Mouse (Mus musculus) neural tube, embryonic 12.5 days (tissue): ENCODE measurements around the gene Cd40lg. TPM values are rescaled to one million over a fixed set of nuclear protein-coding genes. Genes with fewer than 3 reads are reported as not detected.

ENCODE experiments used
- ATAC-seq: fragments of 200-750 bp; cut with Nextera tagmentation; 2 replicates; pipeline ENCODE4 v1.8.0; 2017; ENCODE audit warnings: low read depth, mild to moderate bottlenecking, moderate TSS enrichment, moderate library complexity; ENCODE audit not compliant: low FRiP score
- H3K27ac ChIP-seq: fragments of 300-500 bp; sonication (generic); 2 replicates; pipeline ENCODE4 v1.5.1; 2016
- H3K27me3 ChIP-seq: fragments of 300-500 bp; sonication (generic); replicated peaks from 2 replicates; pipeline ENCODE4 v1.6.1; 2016; ENCODE audit warnings: mild to moderate bottlenecking
- H3K36me3 ChIP-seq: fragments of 300-500 bp; sonication (generic); 2 replicates; pipeline ENCODE4 v1.6.1; 2016; ENCODE audit warnings: mild to moderate bottlenecking
- H3K4me1 ChIP-seq: fragments of 300-500 bp; sonication (generic); 2 replicates; pipeline ENCODE4 v1.6.1; 2016
- H3K4me2 ChIP-seq: fragments of 300-500 bp; sonication (generic); replicated peaks from 2 replicates; pipeline ENCODE4 v1.6.1; 2016; ENCODE audit warnings: mild to moderate bottlenecking
- H3K4me3 ChIP-seq: fragments of 300-500 bp; sonication (generic); 2 replicates; pipeline ENCODE4 v1.5.1; 2016
- H3K9ac ChIP-seq: fragments of 300-500 bp; sonication (generic); 2 replicates; pipeline ENCODE4 v1.6.1; 2016; ENCODE audit warnings: mild to moderate bottlenecking
- H3K9me3 ChIP-seq: fragments of 300-500 bp; sonication (generic); 2 replicates; pipeline ENCODE4 v1.6.1; 2016; ENCODE audit warnings: mild to moderate bottlenecking
- WGBS: fragments of 180-500 bp; shearing (Covaris S2); methylation state at CpG from one replicate; pipeline ENCODE4 v1.1.7; 2016; 5-methylcytosine and 5-hydroxymethylcytosine counted together
- polyA plus RNA-seq: library from polyadenylated mRNA; unstranded; fragments of >200 nt; fragmentation: Nextera tagmentation; extraction: Ambion mirVana; gene quantifications from 2 replicates; pipeline ENCODE4 v1.2.1, GENCODE M21; 2016

Cd40lg gene
- polyA plus RNA-seq, 1 experiment from 2014 or later: not detected

- no peak overlapping the region for H3K9ac ChIP-seq
- H3K27me3 ChIP-seq: no peaks in the 10 kb centered on the region
- H3K4me2 ChIP-seq: no peak overlapping the region
- H3K27ac ChIP-seq: no peak overlapping the region
- H3K4me3 ChIP-seq: no peak overlapping the region
- H3K9me3 ChIP-seq: no peaks in the 10 kb centered on the region
- H3K36me3 ChIP-seq: no peaks in the 10 kb centered on the region
- no peak for ATAC-seq
- no peaks in the 10 kb centered on the region for H3K4me1 ChIP-seq
- WGBS: 92% methylated on average over 4 of the region's 4 CpGs
Measured at GRCm38 (mm10) chrX:57215495-57215894, 3.6 kb downstream of the Cd40lg start.

GRCm38 (mm10) chrX:57216271-57216670 is 4.3 kb downstream of the Cd40lg start:
- Histone ChIP-seq H3K9ac (no peak overlapping the region), H3K4me3 (no peak overlapping the region), H3K36me3 (no peaks in the 10 kb centered on the region), H3K4me1 (no peaks in the 10 kb centered on the region), H3K4me2 (no peak overlapping the region), H3K9me3 (no peaks in the 10 kb centered on the region), H3K27ac (no peak overlapping the region), H3K27me3 (no peaks in the 10 kb centered on the region)
- WGBS: 74% methylated on average over 5 of the region's 5 CpGs
- ATAC-seq: no peak

- Histone ChIP-seq H3K4me3 (no peak overlapping the region), H3K27me3 (no peaks in the 10 kb centered on the region), H3K9me3 (no peaks in the 10 kb centered on the region), H3K9ac (no peak overlapping the region), H3K4me1 (no peaks in the 10 kb centered on the region), H3K4me2 (no peak overlapping the region), H3K27ac (no peak overlapping the region), H3K36me3 (no peaks in the 10 kb centered on the region)
- ATAC-seq: no peak
- WGBS: 88% methylated on average over 5 of the region's 5 CpGs
Measured at GRCm38 (mm10) chrX:57219563-57219962, 7.6 kb downstream of the Cd40lg start.

GRCm38 (mm10) chrX:57221881-57222280 is 9.9 kb downstream of the Cd40lg start:
- H3K27me3 ChIP-seq: no peaks in the 10 kb centered on the region
- no peak overlapping the region for H3K4me3 ChIP-seq
- no peak overlapping the region for H3K9ac ChIP-seq
- 85% methylated on average over 3 of the region's 3 CpGs for WGBS
- no peak overlapping the region for H3K4me2 ChIP-seq
- H3K9me3 ChIP-seq: no peaks in the 10 kb centered on the region
- no peak for ATAC-seq
- no peak overlapping the region for H3K27ac ChIP-seq
- no peaks in the 10 kb centered on the region for H3K36me3 ChIP-seq
- no peaks in the 10 kb centered on the region for H3K4me1 ChIP-seq

GRCm38 (mm10) chrX:57223301-57223700 is 11.4 kb downstream of the Cd40lg start:
- Histone ChIP-seq H3K36me3 (no peaks in the 10 kb centered on the region), H3K4me3 (no peak overlapping the region), H3K4me1 (no peaks in the 10 kb centered on the region), H3K9ac (no peak overlapping the region), H3K27me3 (no peaks in the 10 kb centered on the region), H3K9me3 (no peaks in the 10 kb centered on the region), H3K27ac (no peak overlapping the region), H3K4me2 (no peak overlapping the region)
- WGBS: 81% methylated on average over 10 of the region's 10 CpGs
- no peak for ATAC-seq

GRCm38 (mm10) chrX:57228178-57228577 is 16.2 kb downstream of the Cd40lg start:
- no peaks in the 10 kb centered on the region for H3K36me3 ChIP-seq
- H3K4me2 ChIP-seq: no peak overlapping the region
- no peak overlapping the region for H3K27ac ChIP-seq
- H3K27me3 ChIP-seq: no peaks in the 10 kb centered on the region
- H3K4me1 ChIP-seq: no peaks in the 10 kb centered on the region
- ATAC-seq: no peak
- H3K9ac ChIP-seq: no peak overlapping the region
- 71% methylated on average over 2 of the region's 2 CpGs for WGBS
- no peaks in the 10 kb centered on the region for H3K9me3 ChIP-seq
- no peak overlapping the region for H3K4me3 ChIP-seq

- Histone ChIP-seq H3K4me1 (no peaks in the 10 kb centered on the region), H3K27me3 (no peaks in the 10 kb centered on the region), H3K27ac (no peak overlapping the region), H3K4me3 (no peak overlapping the region), H3K9ac (no peak overlapping the region), H3K4me2 (no peak overlapping the region), H3K9me3 (no peaks in the 10 kb centered on the region), H3K36me3 (no peaks in the 10 kb centered on the region)
- 56% methylated on average over 2 of the region's 2 CpGs for WGBS
- no peak for ATAC-seq
Measured at GRCm38 (mm10) chrX:57233596-57233995, 21.7 kb downstream of the Cd40lg start.

GRCm38 (mm10) chrX:57235982-57236381 is 24.0 kb downstream of the Cd40lg start:
- H3K4me3 ChIP-seq: no peak overlapping the region
- no peak overlapping the region for H3K27ac ChIP-seq
- ATAC-seq: no peak
- no peaks in the 10 kb centered on the region for H3K9me3 ChIP-seq
- H3K4me2 ChIP-seq: no peak overlapping the region
- H3K27me3 ChIP-seq: no peaks in the 10 kb centered on the region
- 65% methylated on average over 4 of the region's 4 CpGs for WGBS
- no peak overlapping the region for H3K9ac ChIP-seq
- no peaks in the 10 kb centered on the region for H3K36me3 ChIP-seq
- no peaks in the 10 kb centered on the region for H3K4me1 ChIP-seq

GRCm38 (mm10) chrX:57238572-57238971 is 26.6 kb downstream of the Cd40lg start:
- H3K9ac ChIP-seq: no peak overlapping the region
- WGBS: 74% methylated on average over 3 of the region's 3 CpGs

GRCm38 (mm10) chrX:57253329-57254055 is 41.5 kb downstream of the Cd40lg start:
- no peak overlapping the region for H3K27ac ChIP-seq
- 73% methylated on average over 7 of the region's 7 CpGs for WGBS
- no peaks in the 10 kb centered on the region for H3K4me1 ChIP-seq
- no peak overlapping the region for H3K4me2 ChIP-seq
- H3K27me3 ChIP-seq: no peaks in the 10 kb centered on the region
- no peak overlapping the region for H3K9ac ChIP-seq
- H3K36me3 ChIP-seq: no peaks in the 10 kb centered on the region
- H3K9me3 ChIP-seq: no peaks in the 10 kb centered on the region
- no peak overlapping the region for H3K4me3 ChIP-seq
- no peak for ATAC-seq

More at GRCm38 (mm10) chrX:57238572-57238971, 26.6 kb downstream of the Cd40lg start:
- H3K4me1 ChIP-seq: no peaks in the 10 kb centered on the region
- H3K4me3 ChIP-seq: no peak overlapping the region
- H3K27me3 ChIP-seq: no peaks in the 10 kb centered on the region
- H3K4me2 ChIP-seq: no peak overlapping the region
- no peak overlapping the region for H3K27ac ChIP-seq
- no peak for ATAC-seq
- H3K36me3 ChIP-seq: no peaks in the 10 kb centered on the region
- no peaks in the 10 kb centered on the region for H3K9me3 ChIP-seq

- no peaks in the 10 kb centered on the region for H3K4me1 ChIP-seq
- H3K36me3 ChIP-seq: no peaks in the 10 kb centered on the region
- no peaks in the 10 kb centered on the region for H3K27me3 ChIP-seq
- 53% methylated on average over 2 of the region's 2 CpGs for WGBS
- no peak for ATAC-seq
- no peak overlapping the region for H3K9ac ChIP-seq
- no peak overlapping the region for H3K4me3 ChIP-seq
- no peaks in the 10 kb centered on the region for H3K9me3 ChIP-seq
- no peak overlapping the region for H3K4me2 ChIP-seq
- H3K27ac ChIP-seq: no peak overlapping the region
Measured at GRCm38 (mm10) chrX:57260744-57261143, 48.8 kb downstream of the Cd40lg start.

GRCm38 (mm10) chrX:57263515-57263914 is 51.6 kb downstream of the Cd40lg start:
- Histone ChIP-seq H3K9me3 (no peaks in the 10 kb centered on the region), H3K4me2 (no peak overlapping the region), H3K36me3 (no peaks in the 10 kb centered on the region), H3K4me1 (no peaks in the 10 kb centered on the region), H3K9ac (no peak overlapping the region), H3K27ac (no peak overlapping the region), H3K4me3 (no peak overlapping the region), H3K27me3 (no peaks in the 10 kb centered on the region)
- no peak for ATAC-seq
- WGBS: 80% methylated on average over 4 of the region's 4 CpGs
